Mouse (Mus musculus) CH12.LX (cell line): Measurements from ENCODE around the gene Gm26657. TPM values are rescaled to one million over a fixed set of nuclear protein-coding genes. Genes with fewer than 3 reads are reported as not detected.

ENCODE experiments used
- DNase-seq: peaks from one replicate; pipeline ENCODE4 v3.0.0-alpha.2; 2013; ENCODE audit errors: extremely low read depth
- H3K27ac ChIP-seq: 2 replicates; pipeline ENCODE4 v1.5.1; 2012; ENCODE audit warnings: low read depth, mild to moderate bottlenecking, control low read depth, moderate library complexity; ENCODE audit not compliant: insufficient read depth
- H3K27me3 ChIP-seq: replicated peaks from 2 replicates; pipeline ENCODE3; 2012; ENCODE audit warnings: inconsistent platforms
- H3K36me3 ChIP-seq, 2 experiments: replicated peaks in 1 of 2; 2 replicates each; pipeline versions ENCODE3 to v1.6.1; 2012; ENCODE audit warnings: inconsistent platforms in 1 of 2, low read length in 1 of 2, mild to moderate bottlenecking in 1 of 2, mixed read lengths in 1 of 2, moderate library complexity in 1 of 2; ENCODE audit not compliant: control insufficient read depth in 1 of 2, insufficient read depth in 1 of 2
- H3K4me1 ChIP-seq, 2 experiments: 2 replicates each; pipeline ENCODE4 v1.6.1; 2012; ENCODE audit warnings: inconsistent platforms in 1 of 2, moderate library complexity in 1 of 2; ENCODE audit not compliant: insufficient read depth in 2 of 2, control insufficient read depth in 1 of 2
- H3K4me2 ChIP-seq: 2 replicates; pipeline ENCODE4 v1.6.1; 2012; ENCODE audit warnings: low read depth, mild to moderate bottlenecking, control low read depth; ENCODE audit not compliant: poor library complexity, insufficient read depth, severe bottlenecking
- H3K4me3 ChIP-seq, 3 experiments: fragments of 150-350 bp in 1 of 3; sonication (generic) in 1 of 3; replicated peaks in 1 of 3; 2 replicates each; pipeline versions ENCODE3 to v1.5.1; 2011 to 2012; ENCODE audit warnings: low read depth in 2 of 3, low read length in 2 of 3, mild to moderate bottlenecking in 2 of 3, moderate library complexity in 2 of 3, control low read depth in 1 of 3, improper control_type of control experiment in 1 of 3, inconsistent platforms in 1 of 3, mixed read lengths in 1 of 3; ENCODE audit not compliant: poor library complexity in 1 of 3
- H3K79me2 ChIP-seq: replicated peaks from 2 replicates; pipeline ENCODE4 v1.6.1; 2012; ENCODE audit warnings: mild to moderate bottlenecking, moderate library complexity; ENCODE audit not compliant: control insufficient read depth, poor library complexity, insufficient read depth, severe bottlenecking; ENCODE audit errors: extremely low read depth
- H3K9ac ChIP-seq: 2 replicates; pipeline ENCODE4 v1.6.1; 2012; ENCODE audit warnings: low read depth, mild to moderate bottlenecking, control low read depth, moderate library complexity; ENCODE audit not compliant: insufficient read depth
- H3K9me3 ChIP-seq: replicated peaks from 2 replicates; pipeline ENCODE3; 2012; ENCODE audit warnings: low read length, inconsistent platforms, mixed read lengths
- CTCF ChIP-seq, 2 experiments: IDR thresholded peaks in 1 of 2; conservative IDR thresholded peaks in 1 of 2; 2 replicates each; pipeline ENCODE4 v1.5.1; 2011 to 2012; ENCODE audit warnings: low read depth in 2 of 2, low read length in 2 of 2, improper control_type of control experiment in 1 of 2, inconsistent platforms in 1 of 2, mild to moderate bottlenecking in 1 of 2, moderate library complexity in 1 of 2
- ETS1 ChIP-seq: conservative IDR thresholded peaks from 2 replicates; pipeline ENCODE4 v1.6.1; 2012; ENCODE audit warnings: low read depth, mild to moderate bottlenecking, inconsistent platforms, low read length, improper control_type of control experiment, moderate library complexity
- GABPA ChIP-seq: IDR thresholded peaks from 2 replicates; pipeline ENCODE4 v1.6.1; 2012; ENCODE audit warnings: low read depth, low read length, improper control_type of control experiment, inconsistent platforms; ENCODE audit not compliant: insufficient replicate concordance
- HCFC1 ChIP-seq: IDR thresholded peaks from 2 replicates; pipeline ENCODE4 v1.6.1; 2012; ENCODE audit warnings: low read depth, mild to moderate bottlenecking, inconsistent platforms, low read length, improper control_type of control experiment
- IRF4 ChIP-seq: IDR thresholded peaks from 2 replicates; pipeline ENCODE4 v1.6.1; 2014; ENCODE audit warnings: low read depth, mild to moderate bottlenecking, inconsistent platforms, low read length, improper control_type of control experiment
- PAX5 ChIP-seq: IDR thresholded peaks from 2 replicates; pipeline ENCODE4 v1.6.1; 2012; ENCODE audit warnings: low read length, inconsistent platforms, mixed read lengths
- RAD21 ChIP-seq: IDR thresholded peaks from 2 replicates; pipeline ENCODE4 v1.6.1; 2011; ENCODE audit warnings: low read depth, mild to moderate bottlenecking, low read length, improper control_type of control experiment, moderate library complexity
- ZNF384 ChIP-seq: IDR thresholded peaks from 2 replicates; pipeline ENCODE4 v1.6.1; 2012; ENCODE audit warnings: low read depth, low read length, improper control_type of control experiment, inconsistent platforms
- dilution Hi-C: fragments of 300-500 bp; cut with MboI; formaldehyde crosslinking; loops from 2 replicates; pipeline ENCODE4 v1.14.3; 2020; ENCODE audit warnings: low sequenced_read_pairs; ENCODE audit not compliant: extremely low pct_unique_long_range_greater_than_20kb, extremely low pct_ligation_motif_present
- in situ Hi-C: fragments of 300-500 bp; cut with MboI; formaldehyde crosslinking; loops from 3 replicates; pipeline ENCODE4 v1.14.3; 2019; ENCODE audit warnings: low sequenced_read_pairs, low pct_ligation_motif_present, low pct_unique_long_range_greater_than_20kb, mixed read lengths
- polyA plus RNA-seq: library from polyadenylated mRNA; unstranded; fragments of >175 nt; gene quantifications from 2 replicates; pipeline ENCODE4 v1.2.1, GENCODE M21; 2012; ENCODE audit warnings: low read depth; ENCODE audit not compliant: insufficient read length
- total RNA-seq, 2 experiments: library from RNA; depleted of rRNA; stranded (reverse); fragments of 300-350 nt in 1 of 2; fragments of >200 nt in 1 of 2; gene quantifications; 2 replicates each; pipeline ENCODE4 v1.2.3; 2012 to 2014

The Gm26657 gene
- total and polyA plus RNA-seq, 3 experiments = not detected

DNA sequence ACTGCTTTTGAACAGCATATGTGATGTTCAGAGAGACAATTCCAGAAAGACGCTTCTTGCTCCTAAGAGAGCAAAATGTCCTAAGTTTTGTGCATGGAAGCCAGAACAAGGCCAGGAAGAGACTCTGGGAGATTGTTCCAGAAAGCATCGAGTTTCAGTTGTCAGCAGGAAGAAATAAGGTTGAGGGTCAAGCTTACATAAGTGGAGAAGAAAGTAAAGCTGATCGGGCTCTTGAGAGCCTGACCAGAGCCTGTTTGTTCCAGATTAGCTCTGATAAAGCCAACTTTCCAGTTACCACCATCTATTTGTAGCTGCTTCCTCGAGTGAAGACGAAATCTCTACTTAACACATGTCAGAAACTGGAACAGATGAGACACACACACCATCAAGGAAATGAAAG is 41.2 kb upstream of the Gm26657 start:
- H3K27ac ChIP-seq = no peak overlapping the region
- H3K4me3 ChIP-seq = no peak overlapping the region
- no peak for DNase-seq
- no peak overlapping the region for H3K4me2 ChIP-seq
- no peaks in the 10 kb centered on the region for H3K9me3 ChIP-seq
- TF ChIP-seq RAD21 = no peak
- TF ChIP-seq CTCF (conservative IDR thresholded peaks at IDR 0.05 in 1 of 2, IDR thresholded peaks at IDR 0.05 in 1 of 2; ENCODE audit: low read depth in 2 of 2, low read length in 2 of 2) = no peak
- TF ChIP-seq PAX5 = no peak
- H3K27me3 ChIP-seq = no peaks in the 10 kb centered on the region
- in situ Hi-C loops = no loop called here
- H3K4me1 ChIP-seq = peaks cover 2 to 7% of the 10 kb centered on the region in 2 experiments; a peak in 2 of 4 replicates
- dilution Hi-C loops = no loop called here
- H3K79me2 ChIP-seq = no peaks in the 10 kb centered on the region
- H3K36me3 ChIP-seq = no peaks in the 10 kb centered on the region
- no peak overlapping the region for H3K9ac ChIP-seq

DNA sequence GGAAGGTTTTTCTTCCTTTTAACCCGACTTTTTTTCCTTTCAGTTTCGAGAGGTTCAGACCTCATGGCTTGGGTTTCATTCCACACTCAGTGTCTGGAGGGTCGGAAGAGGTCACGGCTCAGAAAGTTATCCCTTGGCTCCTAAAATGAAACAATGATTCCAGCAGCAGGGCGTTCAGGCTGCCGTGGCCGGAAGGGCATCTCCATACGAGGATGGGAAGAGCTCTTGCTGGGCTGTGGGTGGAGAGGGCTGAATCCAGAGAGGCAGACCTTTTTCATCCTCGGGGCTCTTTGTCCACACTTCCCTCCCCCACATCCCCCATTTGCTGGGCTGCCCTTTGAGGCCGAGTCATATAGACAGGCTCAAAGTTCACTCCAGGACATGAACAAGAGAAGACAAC is 37.6 kb upstream of the Gm26657 start:
- peak overlapping the region; percentile 89; the same call in 1 of the 2 replicates for H3K4me2 ChIP-seq
- dilution Hi-C loops = no loop called here
- in situ Hi-C loops = no loop called here
- H3K9me3 ChIP-seq = no peaks in the 10 kb centered on the region
- no peak for TF ChIP-seq ZNF384
- 0 out of 2 replicates have a peak, but pooled peaks have one; percentile 21 for TF ChIP-seq IRF4
- no peak overlapping the region; the same call in 1 of the 2 replicates for H3K9ac ChIP-seq
- peak overlapping the region in 1 of 3 experiments; percentile 1 for H3K4me3 ChIP-seq
- no peaks in the 10 kb centered on the region for H3K27me3 ChIP-seq
- no peak for DNase-seq
- peaks cover 0 to 7% of the 10 kb centered on the region in 2 experiments; a peak in 2 of 4 replicates for H3K4me1 ChIP-seq
- no peak overlapping the region for H3K27ac ChIP-seq
- no peaks in the 10 kb centered on the region for H3K36me3 ChIP-seq
- no peaks in the 10 kb centered on the region for H3K79me2 ChIP-seq

- peaks cover 0 to 12% of the 10 kb centered on the region in 2 experiments; a peak in 2 of 4 replicates for H3K4me1 ChIP-seq
- dilution Hi-C loops (no loop called here), in situ Hi-C loops (no loop called here)
- H3K79me2 ChIP-seq = no peaks in the 10 kb centered on the region
- no peaks in the 10 kb centered on the region for H3K9me3 ChIP-seq
- no peak overlapping the region for H3K4me3 ChIP-seq
- no peak overlapping the region for H3K9ac ChIP-seq
- H3K27ac ChIP-seq = no peak overlapping the region
- H3K36me3 ChIP-seq = no peaks in the 10 kb centered on the region
- TF ChIP-seq GABPA (no peak), ETS1 (no peak), HCFC1 (no peak), RAD21 (no peak)
- no peak overlapping the region for H3K4me2 ChIP-seq
- no peaks in the 10 kb centered on the region for H3K27me3 ChIP-seq
- DNase-seq = no peak
These were observed 26.7 kb upstream of the Gm26657 start for GRCm38 (mm10) chr4:56713155-56713554.
